Comparison of ENCODE assay signal across 7 mouse cellular contexts in genomic region chr13:49682233-49682846, GRCm38 (mm10). TPM values are rescaled to one million over a fixed set of nuclear protein-coding genes. Genes with fewer than 3 reads are reported as not detected.
A peak's percentile ranks its signal among the peaks of the same experiment; 100 is the strongest.
DNase-seq lines count a peak whose midpoint lies in the region; ATAC-seq lines count a peak whose summit lies in the region.

No protein-coding gene starts in this region.

- ATAC-seq in erythroblast, adult 5-6 weeks (replicated peaks; ENCODE audit: low FRiP score, poor library complexity, severe bottlenecking) = peak; percentile 44
- ATAC-seq in hindbrain, embryonic 16.5 days = peak; percentile 87
- ATAC-seq in monocyte, adult 5-6 weeks (replicated peaks; ENCODE audit: insufficient number of reproducible peaks, low FRiP score, low TSS enrichment, poor library complexity, severe bottlenecking) = no peak

- DNase-seq in retina, postnatal 7 days (ENCODE audit: low read depth, low spot score) = peak; percentile 0
- no peak for DNase-seq in retina, embryonic 14.5 days (ENCODE audit: low spot score)
- no peak for DNase-seq in midbrain, embryonic 10.5 days (ENCODE audit: low spot score)
- no peak for DNase-seq in yolk sac, embryonic 10.5 days (ENCODE audit: low spot score)

- under 1% methylated on average over 20 of the region's 20 CpGs for WGBS in hindbrain, embryonic 16.5 days
- 2% methylated on average over 20 of the region's 20 CpGs for WGBS in midbrain, embryonic 10.5 days

- H3K4me3 ChIP-seq in hindbrain, embryonic 16.5 days (ENCODE audit: low read length) = peak overlapping the region; percentile 92
- H3K4me3 ChIP-seq in midbrain, embryonic 10.5 days = peak overlapping the region; percentile 94

- peak overlapping the region; percentile 77 for H3K27ac ChIP-seq in hindbrain, embryonic 16.5 days (ENCODE audit: low read depth, low read length)
- H3K27ac ChIP-seq in midbrain, embryonic 10.5 days (replicated peaks) = peak overlapping the region; percentile 90

- H3K27me3 ChIP-seq in hindbrain, embryonic 16.5 days (replicated peaks; ENCODE audit: control insufficient read depth, insufficient read depth, low read length) = no peaks in the 10 kb centered on the region
- H3K27me3 ChIP-seq in midbrain, embryonic 10.5 days (ENCODE audit: low read depth, poor library complexity, severe bottlenecking) = no peaks in the 10 kb centered on the region

- peak overlapping the region; percentile 90 for H3K9ac ChIP-seq in hindbrain, embryonic 16.5 days (ENCODE audit: low read depth, low read length)

- H3K4me2 ChIP-seq in hindbrain, embryonic 16.5 days (ENCODE audit: low read length) = peak overlapping the region; percentile 94

- no peaks in the 10 kb centered on the region; the same call in 1 of the 2 replicates for H3K36me3 ChIP-seq in hindbrain, embryonic 16.5 days (ENCODE audit: control insufficient read depth, insufficient read depth, low read length)
- peaks cover 34% of the 10 kb centered on the region for H3K36me3 ChIP-seq in midbrain, embryonic 10.5 days

- peaks cover 20% of the 10 kb centered on the region for H3K4me1 ChIP-seq in hindbrain, embryonic 16.5 days (ENCODE audit: control insufficient read depth, insufficient read depth, low read depth, low read length)
- peaks cover 25% of the 10 kb centered on the region for H3K4me1 ChIP-seq in midbrain, embryonic 10.5 days

- H3K9me3 ChIP-seq in hindbrain, embryonic 16.5 days (ENCODE audit: control insufficient read depth, low read length) = no peaks in the 10 kb centered on the region
- H3K9me3 ChIP-seq in midbrain, embryonic 10.5 days (replicated peaks) = no peaks in the 10 kb centered on the region

RNA-seq across cellular contexts. Expression of gene Iars, which starts 0.4 kb away (rescaled TPM):
- total RNA-seq in erythroblast, adult 5-6 weeks (2015; ENCODE audit: low replicate concordance) = 25.7 and 28.6 TPM in 2 replicates
- total RNA-seq in erythroblast, adult 5-6 weeks (2017; ENCODE audit: low replicate concordance) = 34.0 and 35.7 TPM in 2 replicates
- 47.3 and 54.2 TPM in 2 replicates for polyA plus RNA-seq in hindbrain, embryonic 16.5 days (2015; fragmentation: Nextera tagmentation; extraction: Ambion mirVana)
- polyA plus RNA-seq in midbrain, embryonic 10.5 days (2016; fragmentation: Nextera tagmentation; extraction: Ambion mirVana) = 105 and 113 TPM in 2 replicates
- total RNA-seq in monocyte, adult 5-6 weeks (2017) = 22.2 to 34.1 TPM (median 22.9 TPM) in 3 replicates

RNA-seq across cellular contexts. Expression of gene Nol8, which starts 29.5 kb away (rescaled TPM):
- 10.0 and 13.1 TPM in 2 replicates for total RNA-seq in erythroblast, adult 5-6 weeks (2015; ENCODE audit: low replicate concordance)
- 6.0 and 6.5 TPM in 2 replicates for total RNA-seq in erythroblast, adult 5-6 weeks (2017; ENCODE audit: low replicate concordance)
- 13.2 and 14.7 TPM in 2 replicates for polyA plus RNA-seq in hindbrain, embryonic 16.5 days (2015; fragmentation: Nextera tagmentation; extraction: Ambion mirVana)
- 22.7 and 23.9 TPM in 2 replicates for polyA plus RNA-seq in midbrain, embryonic 10.5 days (2016; fragmentation: Nextera tagmentation; extraction: Ambion mirVana)
- 35.4 to 43.9 TPM (median 37.5 TPM) in 3 replicates for total RNA-seq in monocyte, adult 5-6 weeks (2017)

RNA-seq across cellular contexts. Expression of gene Cenpp, which starts 29.8 kb away (rescaled TPM):
- total RNA-seq in erythroblast, adult 5-6 weeks (2015; ENCODE audit: low replicate concordance) = 16.9 and 23.0 TPM in 2 replicates
- total RNA-seq in erythroblast, adult 5-6 weeks (2017; ENCODE audit: low replicate concordance) = 11.2 and 26.8 TPM in 2 replicates
- polyA plus RNA-seq in hindbrain, embryonic 16.5 days (2015; fragmentation: Nextera tagmentation; extraction: Ambion mirVana) = 5.7 and 7.9 TPM in 2 replicates
- 32.1 and 38.4 TPM in 2 replicates for polyA plus RNA-seq in midbrain, embryonic 10.5 days (2016; fragmentation: Nextera tagmentation; extraction: Ambion mirVana)
- 2.4 to 4.6 TPM (median 2.9 TPM) in 3 replicates for total RNA-seq in monocyte, adult 5-6 weeks (2017)
